Mouse (Mus musculus) MEL (cell line): ENCODE results near the gene Grk2. TPM values are rescaled to one million over a fixed set of nuclear protein-coding genes. Genes with fewer than 3 reads are reported as not detected.

ENCODE experiments used
- DNase-seq: peaks from one replicate; pipeline ENCODE4 v3.0.0; 2011; ENCODE audit warnings: low read depth, low spot score
- H3K27ac ChIP-seq: 2 replicates; pipeline ENCODE4 v1.5.1; 2012; ENCODE audit warnings: low read depth, mild to moderate bottlenecking, control low read depth, low read length, moderate library complexity; ENCODE audit not compliant: control insufficient read depth
- H3K27me3 ChIP-seq, 2 experiments: fragments of 150-350 bp in 1 of 2; sonication (generic) in 1 of 2; 2 replicates each; pipeline ENCODE4 v1.6.1; 2012; ENCODE audit warnings: low read length in 2 of 2, mild to moderate bottlenecking in 2 of 2, improper control_type of control experiment in 1 of 2, moderate library complexity in 1 of 2; ENCODE audit not compliant: insufficient read depth in 2 of 2, control insufficient read depth in 1 of 2
- H3K36me3 ChIP-seq, 2 experiments: 2 replicates each; pipeline ENCODE4 v1.6.1; 2012 to 2014; ENCODE audit warnings: low read length in 2 of 2, improper control_type of control experiment in 1 of 2, inconsistent platforms in 1 of 2, mild to moderate bottlenecking in 1 of 2; ENCODE audit not compliant: insufficient read depth in 2 of 2, control insufficient read depth in 1 of 2
- H3K4me1 ChIP-seq, 2 experiments: fragments of 150-350 bp in 1 of 2; sonication (generic) in 1 of 2; 2 replicates each; pipeline ENCODE4 v1.6.1; 2012; ENCODE audit warnings: low read length in 2 of 2, improper control_type of control experiment in 1 of 2, mild to moderate bottlenecking in 1 of 2; ENCODE audit not compliant: insufficient read depth in 2 of 2, control insufficient read depth in 1 of 2
- H3K4me3 ChIP-seq, 2 experiments: fragments of 150-350 bp in 1 of 2; sonication (generic) in 1 of 2; 2 replicates each; pipeline ENCODE4 v1.5.1; 2012; ENCODE audit warnings: low read depth in 2 of 2, low read length in 2 of 2, mild to moderate bottlenecking in 2 of 2, moderate library complexity in 2 of 2, control low read depth in 1 of 2, improper control_type of control experiment in 1 of 2; ENCODE audit not compliant: control insufficient read depth in 1 of 2, insufficient read depth in 1 of 2
- H3K79me2 ChIP-seq: 2 replicates; pipeline ENCODE4 v1.6.1; 2012; ENCODE audit warnings: mild to moderate bottlenecking, low read length, moderate library complexity; ENCODE audit not compliant: control insufficient read depth, poor library complexity, insufficient read depth
- H3K9ac ChIP-seq: 2 replicates; pipeline ENCODE4 v1.6.1; 2012; ENCODE audit warnings: low read depth, mild to moderate bottlenecking, control low read depth, low read length, moderate library complexity; ENCODE audit not compliant: control insufficient read depth, poor library complexity, severe bottlenecking
- H3K9me3 ChIP-seq: fragments of 150-350 bp; sonication (generic); replicated peaks from 2 replicates; pipeline ENCODE4 v1.6.1; 2012; ENCODE audit warnings: mild to moderate bottlenecking, low read length, improper control_type of control experiment, moderate library complexity; ENCODE audit not compliant: insufficient read depth
- BHLHE40 ChIP-seq: IDR thresholded peaks from 2 replicates; pipeline ENCODE4 v1.6.1; 2012; ENCODE audit warnings: low read depth, mild to moderate bottlenecking, inconsistent platforms, low read length, improper control_type of control experiment, borderline replicate concordance
- CHD1 ChIP-seq: IDR thresholded peaks from 2 replicates; pipeline ENCODE4 v1.6.1; 2012; ENCODE audit warnings: low read depth, mild to moderate bottlenecking, inconsistent platforms, low read length, improper control_type of control experiment
- CHD2 ChIP-seq: IDR thresholded peaks from 2 replicates; pipeline ENCODE4 v1.6.1; 2011; ENCODE audit warnings: low read length, improper control_type of control experiment
- E2F4 ChIP-seq: IDR thresholded peaks from 2 replicates; pipeline ENCODE4 v1.6.1; 2011; ENCODE audit warnings: low read depth, low read length, improper control_type of control experiment, borderline replicate concordance
- ELF1 ChIP-seq: IDR thresholded peaks from 2 replicates; pipeline ENCODE4 v1.6.1; 2014; ENCODE audit warnings: low read depth, mild to moderate bottlenecking, inconsistent platforms, low read length, improper control_type of control experiment, moderate library complexity
- EP300 ChIP-seq, 2 experiments: IDR thresholded peaks; 2 replicates each; pipeline ENCODE4 v1.6.1; 2011; ENCODE audit warnings: improper control_type of control experiment in 2 of 2, low read length in 2 of 2, low read depth in 1 of 2, mild to moderate bottlenecking in 1 of 2
- ETS1 ChIP-seq: IDR thresholded peaks from 2 replicates; pipeline ENCODE4 v1.6.1; 2012; ENCODE audit warnings: low read depth, mild to moderate bottlenecking, inconsistent platforms, low read length, improper control_type of control experiment, moderate library complexity
- GATA1 ChIP-seq: IDR thresholded peaks from 2 replicates; pipeline ENCODE4 v1.6.1; 2011; ENCODE audit warnings: low read depth, low read length, improper control_type of control experiment
- HCFC1 ChIP-seq: IDR thresholded peaks from 2 replicates; pipeline ENCODE4 v1.6.1; 2012; ENCODE audit warnings: low read depth, mild to moderate bottlenecking, inconsistent platforms, low read length, improper control_type of control experiment, moderate library complexity
- JUND ChIP-seq: IDR thresholded peaks from 2 replicates; pipeline ENCODE4 v1.6.1; 2011; ENCODE audit warnings: low read depth, mild to moderate bottlenecking, improper control_type of control experiment, low read length
- KAT2A ChIP-seq: conservative IDR thresholded peaks from 2 replicates; pipeline ENCODE4 v1.6.1; 2012; ENCODE audit warnings: low read depth, low read length, improper control_type of control experiment, inconsistent platforms
- MAX ChIP-seq: IDR thresholded peaks from 2 replicates; pipeline ENCODE4 v1.6.1; 2011; ENCODE audit warnings: low read length, improper control_type of control experiment
- MAZ ChIP-seq: IDR thresholded peaks from 2 replicates; pipeline ENCODE4 v1.6.1; 2012; ENCODE audit warnings: low read depth, mild to moderate bottlenecking, inconsistent platforms, low read length, improper control_type of control experiment
- MEF2A ChIP-seq: IDR thresholded peaks from 2 replicates; pipeline ENCODE4 v1.6.1; 2014; ENCODE audit warnings: low read depth, mild to moderate bottlenecking, inconsistent platforms, low read length, improper control_type of control experiment; ENCODE audit not compliant: poor library complexity, insufficient replicate concordance, severe bottlenecking; ENCODE audit errors: extremely low read depth
- MXI1 ChIP-seq: IDR thresholded peaks from 2 replicates; pipeline ENCODE4 v1.6.1; 2011; ENCODE audit warnings: mild to moderate bottlenecking, low read depth, low read length, improper control_type of control experiment
- MYB ChIP-seq: IDR thresholded peaks from 2 replicates; pipeline ENCODE4 v1.6.1; 2011; ENCODE audit warnings: mild to moderate bottlenecking, low read depth, low read length, improper control_type of control experiment
- MYC ChIP-seq: IDR thresholded peaks from 2 replicates; pipeline ENCODE4 v1.6.1; 2011; ENCODE audit warnings: low read depth, mild to moderate bottlenecking, low read length, improper control_type of control experiment, moderate library complexity
- NELFE ChIP-seq: IDR thresholded peaks from 2 replicates; pipeline ENCODE4 v1.6.1; 2011; ENCODE audit warnings: low read depth, low read length, improper control_type of control experiment
- NRF1 ChIP-seq: IDR thresholded peaks from 2 replicates; pipeline ENCODE4 v1.6.1; 2014; ENCODE audit warnings: low read depth, mild to moderate bottlenecking, inconsistent platforms, low read length, improper control_type of control experiment, moderate library complexity; ENCODE audit not compliant: poor library complexity, insufficient read depth, severe bottlenecking
- POLR2A ChIP-seq, 2 experiments: IDR thresholded peaks; 2 replicates each; pipeline ENCODE4 v1.6.1; 2011 to 2012; ENCODE audit warnings: low read length in 2 of 2, mild to moderate bottlenecking in 2 of 2, control low read depth in 1 of 2, improper control_type of control experiment in 1 of 2, low read depth in 1 of 2, moderate library complexity in 1 of 2; ENCODE audit not compliant: control insufficient read depth in 1 of 2, insufficient read depth in 1 of 2, poor library complexity in 1 of 2
- RAD21 ChIP-seq: IDR thresholded peaks from 2 replicates; pipeline ENCODE4 v1.6.1; 2011; ENCODE audit warnings: mild to moderate bottlenecking, low read depth, low read length, improper control_type of control experiment
- RCOR1 ChIP-seq: IDR thresholded peaks from 2 replicates; pipeline ENCODE4 v1.6.1; 2012; ENCODE audit warnings: low read depth, mild to moderate bottlenecking, inconsistent platforms, low read length, improper control_type of control experiment
- SIN3A ChIP-seq: IDR thresholded peaks from 2 replicates; pipeline ENCODE4 v1.6.1; 2012; ENCODE audit warnings: low read length, improper control_type of control experiment, inconsistent platforms
- SMC3 ChIP-seq: IDR thresholded peaks from 2 replicates; pipeline ENCODE4 v1.6.1; 2011; ENCODE audit warnings: low read depth, low read length, improper control_type of control experiment
- TAL1 ChIP-seq: IDR thresholded peaks from 2 replicates; pipeline ENCODE4 v1.6.1; 2012; ENCODE audit warnings: mild to moderate bottlenecking, inconsistent platforms, low read length, moderate library complexity, mixed read lengths
- TBP ChIP-seq: IDR thresholded peaks from 2 replicates; pipeline ENCODE4 v1.8.0; 2011; ENCODE audit warnings: low read depth, low read length, improper control_type of control experiment
- TCF12 ChIP-seq: IDR thresholded peaks from 2 replicates; pipeline ENCODE4 v1.6.1; 2014; ENCODE audit warnings: low read depth, mild to moderate bottlenecking, inconsistent platforms, low read length, improper control_type of control experiment, moderate library complexity
- UBTF ChIP-seq: IDR thresholded peaks from 2 replicates; pipeline ENCODE4 v1.6.1; 2012; ENCODE audit warnings: low read depth, mild to moderate bottlenecking, inconsistent platforms, low read length, improper control_type of control experiment, moderate library complexity, borderline replicate concordance; ENCODE audit not compliant: insufficient read depth
- USF1 ChIP-seq: IDR thresholded peaks from 2 replicates; pipeline ENCODE4 v1.6.1; 2014; ENCODE audit warnings: low read depth, mild to moderate bottlenecking, inconsistent platforms, low read length, improper control_type of control experiment, moderate library complexity
- ZC3H11A ChIP-seq: IDR thresholded peaks from 2 replicates; pipeline ENCODE4 v1.6.1; 2012; ENCODE audit warnings: low read depth, mild to moderate bottlenecking, inconsistent platforms, low read length, improper control_type of control experiment
- ZKSCAN1 ChIP-seq: IDR thresholded peaks from 2 replicates; pipeline ENCODE4 v1.6.1; 2012; ENCODE audit warnings: low read depth, mild to moderate bottlenecking, inconsistent platforms, low read length, improper control_type of control experiment, moderate library complexity
- ZMIZ1 ChIP-seq: IDR thresholded peaks from 2 replicates; pipeline ENCODE4 v1.6.1; 2012; ENCODE audit warnings: low read depth, mild to moderate bottlenecking, inconsistent platforms, low read length, improper control_type of control experiment, moderate library complexity
- ZNF384 ChIP-seq: IDR thresholded peaks from 2 replicates; pipeline ENCODE4 v1.6.1; 2012; ENCODE audit warnings: low read depth, mild to moderate bottlenecking, inconsistent platforms, low read length, improper control_type of control experiment
- polyA plus RNA-seq, 2 experiments: library from polyadenylated mRNA; stranded (reverse) in 1 of 2; unstranded in 1 of 2; fragments of >175 nt in 1 of 2; fragments of >200 nt in 1 of 2; gene quantifications; 2 replicates each; pipeline versions ENCODE4 v1.2.1 to v1.2.4; 2012; ENCODE audit warnings: low replicate concordance in 2 of 2, low read depth in 1 of 2; ENCODE audit not compliant: insufficient read length in 2 of 2, insufficient read depth in 1 of 2, missing spikeins in 1 of 2
- total RNA-seq: library from RNA; depleted of rRNA; stranded (reverse); fragments of 300-350 nt; gene quantifications from 2 replicates; pipeline ENCODE4 v1.2.3, GENCODE M21; 2012

The Grk2 gene
- total and polyA plus RNA-seq, 3 experiments = 75.2 to 105 TPM; not detected in 1

DNA sequence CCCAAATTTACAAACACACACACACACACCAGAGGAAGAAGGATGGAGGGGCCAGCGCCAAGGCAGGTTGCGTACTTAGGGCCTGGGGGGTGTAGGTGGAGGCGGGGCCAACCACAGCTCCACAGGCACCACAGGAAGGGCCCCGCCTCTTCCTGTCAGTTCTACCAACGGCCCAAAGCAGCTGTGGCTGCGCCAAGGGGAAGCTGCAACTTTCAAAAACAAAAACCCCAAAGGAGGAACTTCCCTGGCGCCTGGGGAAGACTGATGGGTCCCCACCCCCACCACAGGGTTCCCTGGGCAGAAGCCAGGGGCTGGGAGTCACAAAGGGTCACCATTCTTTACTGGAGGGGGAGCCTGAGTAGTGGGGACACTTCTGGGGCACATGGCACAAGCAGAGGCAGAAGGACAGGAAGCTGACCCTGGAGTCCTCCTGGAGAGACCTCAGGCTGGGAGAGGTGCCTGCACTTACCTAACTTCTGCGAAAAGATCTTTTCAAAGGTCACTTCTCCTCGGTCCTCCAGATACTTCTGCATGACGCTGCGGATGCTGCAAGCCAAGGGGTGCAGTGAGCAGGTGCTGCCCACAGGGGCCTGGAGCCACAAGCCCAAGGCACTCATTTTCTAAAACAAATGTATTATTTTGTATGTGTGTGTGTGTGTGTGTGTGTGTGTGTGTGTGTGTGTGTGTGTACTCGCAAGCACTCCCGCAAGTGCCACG lies 11.5 kb downstream of the Grk2 start:
- no peak for TF ChIP-seq UBTF
- TF ChIP-seq TAL1 = peak; percentile 23; the same call in 1 of the 2 replicates
- TF ChIP-seq NELFE = peak; percentile 50
- TF ChIP-seq SIN3A = peak; percentile 96
- peak; percentile 21; the same call in 1 of the 2 replicates for TF ChIP-seq ZMIZ1
- TF ChIP-seq MAX = peak; percentile 66
- TF ChIP-seq ZC3H11A = 0 out of 2 replicates have a peak, but pooled peaks have one; percentile 16
- TF ChIP-seq USF1 = 0 out of 2 replicates have a peak, but pooled peaks have one; percentile 36
- no peak for TF ChIP-seq NRF1
- TF ChIP-seq MYC = 0 out of 2 replicates have a peak, but pooled peaks have one; percentile 52
- TF ChIP-seq POLR2A (IDR thresholded peaks at IDR 0.05; ENCODE audit: control insufficient read depth in 1 of 2, insufficient read depth in 1 of 2, low read depth in 1 of 2, low read length in 2 of 2, poor library complexity in 1 of 2) = peak in 1 of 2 experiments; percentile 43; a peak in 1 of 4 replicates
- peak; percentile 95 for TF ChIP-seq MYB
- TF ChIP-seq EP300 (IDR thresholded peaks at IDR 0.05; ENCODE audit: low read depth in 1 of 2, low read length in 2 of 2) = peak; percentile 83 to 90
- peak; percentile 59; the same call in 1 of the 2 replicates for TF ChIP-seq BHLHE40
- peak; percentile 75 for TF ChIP-seq HCFC1
- no peak for TF ChIP-seq GATA1
- peak; percentile 90 for TF ChIP-seq MAZ
- peak; percentile 79 for TF ChIP-seq CHD2
- TF ChIP-seq TBP = peak; percentile 54; the same call in 1 of the 2 replicates
- peak; percentile 72 for TF ChIP-seq MXI1
- 0 out of 2 replicates have a peak, but pooled peaks have one; percentile 11 for TF ChIP-seq SMC3
- TF ChIP-seq ZNF384 = no peak; the same call in 1 of the 2 replicates
- TF ChIP-seq RCOR1 = peak; percentile 71
- peak; percentile 82 for TF ChIP-seq TCF12
- TF ChIP-seq RAD21 = no peak
- no peak for TF ChIP-seq E2F4
- TF ChIP-seq ETS1 = peak; percentile 97
- TF ChIP-seq ZKSCAN1 = no peak
- TF ChIP-seq JUND = no peak
- TF ChIP-seq KAT2A = peak; percentile 49
- TF ChIP-seq MEF2A = 0 out of 2 replicates have a peak, but pooled peaks have one; percentile 34
- TF ChIP-seq CHD1 = no peak
- peak; percentile 79 for TF ChIP-seq ELF1
- Histone ChIP-seq H3K9ac (peak overlapping the region; percentile 59), H3K27ac (peak overlapping the region; percentile 92), H3K36me3 (peaks cover 5 to 17% of the 10 kb centered on the region in 2 experiments; a peak in 3 of 4 replicates), H3K79me2 (peaks cover 39% of the 10 kb centered on the region), H3K4me1 (peaks cover 10 to 26% of the 10 kb centered on the region in 2 experiments), H3K27me3 (no peaks in the 10 kb centered on the region), H3K9me3 (no peaks in the 10 kb centered on the region), H3K4me3 (peak overlapping the region; percentile 8 to 33; a peak in 2 of 4 replicates)
- peak; percentile 96 for DNase-seq
